Mouse (Mus musculus): ENCODE data around the gene Gas6. TPM values are rescaled to one million over a fixed set of nuclear protein-coding genes. Genes with fewer than 3 reads are reported as not detected.

Gene Gas6
- total RNA-seq, 2 experiments from 2014 or later = 115 to 126 TPM

GRCm38 (mm10) chr8:13472284-13472683, 22.0 kb downstream of the Gas6 start:
- intact Hi-C loops (cut with DNase I) = no loop called here
- DNase-seq (ENCODE audit: low spot score in 2 of 2) = no peak

- intact Hi-C loops (cut with DNase I) = no loop called here
- no peak for DNase-seq (ENCODE audit: low spot score in 2 of 2)
These were observed 22.8 kb downstream of the Gas6 start for GRCm38 (mm10) chr8:13471484-13471883.

GRCm38 (mm10) chr8:13468737-13469136, 25.6 kb downstream of the Gas6 start:
- DNase-seq (ENCODE audit: low spot score in 2 of 2) = peak; percentile 34 to 43
- intact Hi-C loops (cut with DNase I) = no loop called here

- intact Hi-C loops (cut with DNase I) = no loop called here
- peak; percentile 45 to 60 for DNase-seq (ENCODE audit: low spot score in 2 of 2)
These were observed 27.3 kb downstream of the Gas6 start for GRCm38 (mm10) chr8:13466989-13467388.

- DNase-seq (ENCODE audit: low spot score in 2 of 2) = no peak
These were observed 29.0 kb downstream of the Gas6 start for GRCm38 (mm10) chr8:13465324-13465723.

GRCm38 (mm10) chr8:13462392-13462791, 31.9 kb downstream of the Gas6 start:
- intact Hi-C loops (cut with DNase I) = loop anchor here (2.0 kb wide), 1 partner anchor 50 kb away; no protein-coding TSS in a partner anchor
- no peak for DNase-seq (ENCODE audit: low spot score in 2 of 2)

More at GRCm38 (mm10) chr8:13465324-13465723, 29.0 kb downstream of the Gas6 start:
- intact Hi-C loops (cut with DNase I) = no loop called here

- intact Hi-C loops (cut with DNase I) = loop anchor here (2.0 kb wide), 1 partner anchor 49 kb away; no protein-coding TSS in a partner anchor
- peak; percentile 77 to 84 for DNase-seq (ENCODE audit: low spot score in 2 of 2)
These were observed 32.4 kb downstream of the Gas6 start for GRCm38 (mm10) chr8:13461843-13462242.

- intact Hi-C loops (cut with DNase I) = no loop called here
- DNase-seq (ENCODE audit: low spot score in 2 of 2) = no peak
These were observed 33.1 kb downstream of the Gas6 start for GRCm38 (mm10) chr8:13461085-13461765.

GRCm38 (mm10) chr8:13459431-13459830, 34.9 kb downstream of the Gas6 start:
- intact Hi-C loops (cut with DNase I) = loop anchor here (5.0 kb wide), 1 partner anchor 88 kb away; no protein-coding TSS in a partner anchor
- DNase-seq (ENCODE audit: low spot score in 2 of 2) = no peak

GRCm38 (mm10) chr8:13455295-13455694, 39.0 kb downstream of the Gas6 start:
- intact Hi-C loops (cut with DNase I) = loop anchor here (5.0 kb wide), 1 partner anchor 92 kb away; no protein-coding TSS in a partner anchor
- DNase-seq (ENCODE audit: low spot score in 2 of 2) = peak; percentile 68 to 69

GRCm38 (mm10) chr8:13454341-13455113, 39.8 kb downstream of the Gas6 start:
- intact Hi-C loops (cut with DNase I) = loop anchor here (5.0 kb wide), 1 partner anchor 93 kb away; no protein-coding TSS in a partner anchor
- DNase-seq (ENCODE audit: low spot score in 2 of 2) = peak; percentile 37 to 61

GRCm38 (mm10) chr8:13451747-13452277, 42.5 kb downstream of the Gas6 start:
- intact Hi-C loops (cut with DNase I) = no loop called here
- DNase-seq (ENCODE audit: low spot score in 2 of 2) = no peak

- intact Hi-C loops (cut with DNase I) = no loop called here
- no peak for DNase-seq (ENCODE audit: low spot score in 2 of 2)
These were observed 46.1 kb downstream of the Gas6 start for GRCm38 (mm10) chr8:13448145-13448544.

- no peak for DNase-seq (ENCODE audit: low spot score in 2 of 2)
- intact Hi-C loops (cut with DNase I) = no loop called here
These were observed 47.8 kb downstream of the Gas6 start for GRCm38 (mm10) chr8:13446456-13446855.

GRCm38 (mm10) chr8:13442152-13442551, 52.1 kb downstream of the Gas6 start:
- no peak for DNase-seq (ENCODE audit: low spot score in 2 of 2)
- intact Hi-C loops (cut with DNase I) = no loop called here

- DNase-seq (ENCODE audit: low spot score in 2 of 2) = no peak
- intact Hi-C loops (cut with DNase I) = no loop called here
These were observed 56.8 kb downstream of the Gas6 start for GRCm38 (mm10) chr8:13437531-13437930.

- DNase-seq (ENCODE audit: low spot score in 2 of 2) = no peak
- intact Hi-C loops (cut with DNase I) = no loop called here
These were observed 58.2 kb downstream of the Gas6 start for GRCm38 (mm10) chr8:13436052-13436451.

GRCm38 (mm10) chr8:13434889-13435288, 59.4 kb downstream of the Gas6 start, which contains the start of gene Tmem255b:
Gene Tmem255b (plus strand): TSS chr8:13435189.
- no peak for DNase-seq (ENCODE audit: low spot score in 2 of 2)
- intact Hi-C loops (cut with DNase I) = no loop called here

- intact Hi-C loops (cut with DNase I) = no loop called here
- DNase-seq (ENCODE audit: low spot score in 2 of 2) = no peak
These were observed 61.2 kb downstream of the Gas6 start for GRCm38 (mm10) chr8:13433130-13433529.

- no peak for DNase-seq (ENCODE audit: low spot score in 2 of 2)
- intact Hi-C loops (cut with DNase I) = no loop called here
These were observed 63.4 kb downstream of the Gas6 start for GRCm38 (mm10) chr8:13430866-13431265.
